ENCODE assay signal across 21 mouse cellular contexts in the genomic region with DNA sequence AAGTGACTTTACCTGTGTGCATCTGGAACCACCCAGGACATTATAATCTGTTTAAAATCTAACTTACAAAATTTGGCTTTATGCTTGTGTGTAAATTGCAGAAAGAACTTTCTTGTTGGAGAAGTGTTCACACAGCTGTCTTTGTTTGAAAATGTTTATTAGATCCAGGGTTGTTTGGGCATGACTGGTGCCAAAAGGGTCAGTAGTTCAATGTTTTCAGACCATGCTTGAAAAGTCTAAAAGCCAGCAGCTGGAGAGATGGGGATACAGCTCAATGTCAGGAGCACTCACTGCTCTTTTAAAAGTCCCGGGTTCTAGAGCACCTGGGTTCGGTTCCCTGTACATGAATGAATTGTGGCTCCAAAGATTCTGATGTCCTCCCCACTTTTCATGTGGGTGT. TPM values are rescaled to one million over a fixed set of nuclear protein-coding genes. Genes with fewer than 3 reads are reported as not detected.
DNase-seq lines count a peak whose midpoint lies in the region; ATAC-seq and TF ChIP-seq lines count a peak whose summit lies in the region.
"Had no signal": no experiment of that assay in that cellular context is flagged by ENCODE, and none has a peak within 500 bp of the region (broad histone marks: within the 10 kb centered on the region; RNA-seq: fewer than 3 reads in every experiment).

No protein-coding gene starts in this region.

- H3K27ac ChIP-seq in kidney, adult 2 months (ENCODE audit: insufficient read depth, low read depth, low read length) = no peak overlapping the region
- H3K27ac ChIP-seq in midbrain, embryonic 11.5 days (ENCODE audit: low read depth, low read length) = no peak overlapping the region
- H3K27ac ChIP-seq in midbrain, postnatal 0 days (ENCODE audit: low read depth, low read length) = no peak overlapping the region
- H3K27ac ChIP-seq in forebrain, embryonic 10.5 days = no peak overlapping the region
- H3K27ac ChIP-seq: embryonic facial prominence, embryonic 10.5 days; embryonic facial prominence, embryonic 12.5 days; forebrain, embryonic 12.5 days had no signal

- no peak for TF ChIP-seq CTCF in kidney, adult 2 months (conservative IDR thresholded peaks at IDR 0.05; ENCODE audit: insufficient read depth, insufficient read length, low read depth, low read length)
- TF ChIP-seq CTCF in midbrain, postnatal 0 days (IDR thresholded peaks at IDR 0.05) = no peak

- H3K9me3 ChIP-seq in midbrain, embryonic 11.5 days (ENCODE audit: control insufficient read depth, low read length) = no peaks in the 10 kb centered on the region
- no peaks in the 10 kb centered on the region for H3K9me3 ChIP-seq in midbrain, postnatal 0 days (ENCODE audit: low read length)
- no peaks in the 10 kb centered on the region for H3K9me3 ChIP-seq in forebrain, embryonic 10.5 days
- H3K9me3 ChIP-seq: embryonic facial prominence, embryonic 10.5 days; embryonic facial prominence, embryonic 12.5 days; forebrain, embryonic 12.5 days had no signal

- no peak overlapping the region for H3K4me2 ChIP-seq in midbrain, embryonic 11.5 days
- H3K4me2 ChIP-seq in midbrain, postnatal 0 days (ENCODE audit: low read depth, low read length, poor library complexity, severe bottlenecking) = no peak overlapping the region
- H3K4me2 ChIP-seq: embryonic facial prominence, embryonic 12.5 days; forebrain, embryonic 12.5 days had no signal

- WGBS in kidney, adult 2 months = 76% methylated on average over 2 of the region's 2 CpGs
- WGBS in midbrain, embryonic 11.5 days = 88% methylated on average over 2 of the region's 2 CpGs
- 98% methylated on average over 2 of the region's 2 CpGs for WGBS in midbrain, postnatal 0 days
- WGBS in forebrain, embryonic 10.5 days = 86% methylated on average over 2 of the region's 2 CpGs

- no peaks in the 10 kb centered on the region for H3K36me3 ChIP-seq in kidney, adult 2 months (ENCODE audit: control insufficient read depth, insufficient read depth, low read length)
- no peaks in the 10 kb centered on the region; the same call in 1 of the 2 replicates for H3K36me3 ChIP-seq in midbrain, embryonic 11.5 days (ENCODE audit: control insufficient read depth, insufficient read depth, low read length)
- H3K36me3 ChIP-seq in midbrain, postnatal 0 days (ENCODE audit: insufficient read depth, low read length) = no peaks in the 10 kb centered on the region
- H3K36me3 ChIP-seq in forebrain, embryonic 10.5 days (replicated peaks) = peaks cover 20% of the 10 kb centered on the region
- H3K36me3 ChIP-seq: embryonic facial prominence, embryonic 10.5 days; embryonic facial prominence, embryonic 12.5 days; forebrain, embryonic 12.5 days had no signal

- no peaks in the 10 kb centered on the region for H3K27me3 ChIP-seq in kidney, adult 2 months (replicated peaks; ENCODE audit: control insufficient read depth, insufficient read depth, low read length)
- no peaks in the 10 kb centered on the region for H3K27me3 ChIP-seq in midbrain, embryonic 11.5 days (ENCODE audit: control insufficient read depth, insufficient read depth, low read length)
- H3K27me3 ChIP-seq in midbrain, postnatal 0 days (ENCODE audit: insufficient read depth, low read length) = no peaks in the 10 kb centered on the region
- H3K27me3 ChIP-seq in forebrain, embryonic 10.5 days (ENCODE audit: poor library complexity, severe bottlenecking) = no peaks in the 10 kb centered on the region
- H3K27me3 ChIP-seq: embryonic facial prominence, embryonic 12.5 days; forebrain, embryonic 12.5 days; Patski had no signal

- TF ChIP-seq POLR2A in kidney, adult 2 months (IDR thresholded peaks at IDR 0.05; ENCODE audit: low read depth, low read length) = no peak

- H3K4me3 ChIP-seq in kidney, adult 2 months (ENCODE audit: insufficient read depth, low read depth, low read length) = no peak overlapping the region
- no peak overlapping the region for H3K4me3 ChIP-seq in midbrain, embryonic 11.5 days (ENCODE audit: low read depth, low read length)
- no peak overlapping the region for H3K4me3 ChIP-seq in midbrain, postnatal 0 days (ENCODE audit: low read depth, low read length)
- no peak overlapping the region for H3K4me3 ChIP-seq in forebrain, embryonic 10.5 days
- H3K4me3 ChIP-seq: embryonic facial prominence, embryonic 10.5 days; embryonic facial prominence, embryonic 12.5 days; forebrain, embryonic 12.5 days had no signal

- DNase-seq in kidney, adult 2 months = peak; percentile 29
- DNase-seq in kidney, postnatal 10 days = no peak
- DNase-seq in midbrain, embryonic 11.5 days (ENCODE audit: low spot score, missing footprints) = peak; percentile 28
- DNase-seq in midbrain, postnatal 0 days (ENCODE audit: low spot score) = no peak
- DNase-seq in NIH3T3 (ENCODE audit: low read depth) = peak; percentile 68
- no peak for DNase-seq in forebrain, embryonic 10.5 days (ENCODE audit: extremely low spot score, low spot score)
- DNase-seq: adrenal gland, adult 8-10 months; adrenal gland, postnatal 14 days; adrenal gland, postnatal 36 days; cerebellum, adult 11-12 months; cerebellum, adult 2 months; cerebellum, adult 9-10 months; cerebellum, postnatal 10 days; cerebellum, postnatal 25 days had no signal

- H3K4me1 ChIP-seq in kidney, adult 2 months (ENCODE audit: control insufficient read depth, insufficient read depth, low read length) = peaks cover 2% of the 10 kb centered on the region; the same call in 1 of the 2 replicates
- H3K4me1 ChIP-seq in midbrain, embryonic 11.5 days (ENCODE audit: control insufficient read depth, insufficient read depth, low read length) = no peaks in the 10 kb centered on the region
- no peaks in the 10 kb centered on the region for H3K4me1 ChIP-seq in midbrain, postnatal 0 days (ENCODE audit: insufficient read depth, low read length)
- no peaks in the 10 kb centered on the region for H3K4me1 ChIP-seq in forebrain, embryonic 10.5 days
- H3K4me1 ChIP-seq: embryonic facial prominence, embryonic 12.5 days; forebrain, embryonic 12.5 days had no signal

- ATAC-seq in midbrain, embryonic 11.5 days (ENCODE audit: low FRiP score) = no peak
- ATAC-seq in midbrain, postnatal 0 days (ENCODE audit: low FRiP score) = no peak
- ATAC-seq: activated CD4-positive, CD25-positive, alpha-beta regulatory T cell, adult 4 months; forebrain, embryonic 14.5 days; forebrain, embryonic 16.5 days; Patski had no signal

- no peak overlapping the region for H3K9ac ChIP-seq in midbrain, embryonic 11.5 days (ENCODE audit: low read length)
- H3K9ac ChIP-seq in midbrain, postnatal 0 days (replicated peaks; ENCODE audit: low read length, poor library complexity, severe bottlenecking) = no peak overlapping the region
- H3K9ac ChIP-seq: embryonic facial prominence, embryonic 12.5 days; forebrain, embryonic 12.5 days had no signal

RNA-seq across cellular contexts. Expression of gene Gpd2, which starts 56.1 kb away (rescaled TPM):
- polyA plus RNA-seq in kidney, adult 2 months (2012; rRNA removed) = 12.5 and 17.2 TPM in 2 replicates
- 14.6 and 15.8 TPM in 2 replicates for polyA plus RNA-seq in midbrain, embryonic 11.5 days (2014; fragmentation: Nextera tagmentation; extraction: Ambion mirVana)
- 31.1 and 36.4 TPM in 2 replicates for total RNA-seq in midbrain, postnatal 0 days (2014; rRNA removed)
- 31.9 and 33.0 TPM in 2 replicates for polyA plus RNA-seq in midbrain, postnatal 0 days (2015; fragmentation: Nextera tagmentation; extraction: Ambion mirVana)
- polyA plus RNA-seq in forebrain, embryonic 10.5 days (2016; fragmentation: Nextera tagmentation; extraction: Ambion mirVana) = 37.5 and 39.5 TPM in 2 replicates

Comparison
In these comparisons a context has a peak if more than half of its experiments do, and no peak if none do; other contexts are left out.
1. DNase-seq: peak in kidney, adult 2 months (single experiment), midbrain, embryonic 11.5 days (single experiment) and NIH3T3 (single experiment); none in kidney, postnatal 10 days (single experiment), midbrain, postnatal 0 days (single experiment) and forebrain, embryonic 10.5 days (single experiment).